Mouse (Mus musculus) brain, embryonic 14.5 days (tissue): Measurements from ENCODE around the gene Mrs2.

Experiments
- CTCF ChIP-seq: fragments of 200-500 bp; IDR thresholded peaks from 2 replicates; pipeline ENCODE4 v1.5.1; 2012; ENCODE audit warnings: inconsistent platforms, mild to moderate bottlenecking, moderate library complexity, borderline replicate concordance; ENCODE audit not compliant: insufficient read depth, insufficient read length; ENCODE audit errors: extremely low read depth
- POLR2A ChIP-seq: fragments of 200-500 bp; IDR thresholded peaks from 2 replicates; pipeline ENCODE4 v1.6.1; 2012; ENCODE audit warnings: mild to moderate bottlenecking, inconsistent platforms, borderline replicate concordance; ENCODE audit not compliant: poor library complexity, insufficient read depth, insufficient read length, severe bottlenecking; ENCODE audit errors: extremely low read depth

DNA sequence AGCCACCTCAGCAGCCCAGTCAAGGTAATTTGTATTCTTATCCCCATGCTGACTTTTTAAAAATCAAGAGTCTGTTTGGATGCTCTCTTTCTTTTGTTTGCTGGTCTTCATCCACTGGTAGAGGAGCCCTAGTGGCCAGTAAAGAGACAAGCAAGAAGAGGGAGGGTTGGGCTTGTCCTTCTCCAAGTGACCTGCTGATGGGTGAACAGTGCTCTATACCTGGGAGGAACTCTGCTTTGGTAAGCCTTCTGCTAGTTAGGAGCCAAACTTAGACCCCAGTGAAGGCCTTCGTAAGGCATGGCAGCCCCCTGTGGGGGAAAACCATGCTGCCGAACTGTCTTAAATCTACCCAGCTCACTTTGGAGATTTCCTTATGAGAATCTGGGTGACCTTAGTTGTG lies 46.5 kb upstream of the Mrs2 start:
- TF ChIP-seq CTCF (no peak), POLR2A (no peak)
